Comparison of ENCODE assay signal across 9 mouse cellular contexts in genomic region chrX:53211756-53212483, GRCm38 (mm10). TPM values are rescaled to one million over a fixed set of nuclear protein-coding genes. Genes with fewer than 3 reads are reported as not detected.
A peak's percentile ranks its signal among the peaks of the same experiment; 100 is the strongest.
DNase-seq lines count a peak whose midpoint lies in the region; ATAC-seq lines count a peak whose summit lies in the region.
"Had no signal": no experiment of that assay in that cellular context is flagged by ENCODE, and none has a peak within 500 bp of the region (broad histone marks: within the 10 kb centered on the region; RNA-seq: fewer than 3 reads in every experiment).

No protein-coding gene starts in this region.

- H3K4me2 ChIP-seq in forebrain, embryonic 13.5 days: no peak overlapping the region
- H3K4me2 ChIP-seq in neural tube, embryonic 12.5 days (replicated peaks): no peak overlapping the region

- peaks cover 17% of the 10 kb centered on the region for H3K4me1 ChIP-seq in forebrain, embryonic 13.5 days
- H3K4me1 ChIP-seq in neural tube, embryonic 12.5 days: no peaks in the 10 kb centered on the region; the same call in 1 of the 2 replicates

- 20% methylated on average over 7 of the region's 7 CpGs for WGBS in forebrain, embryonic 13.5 days
- WGBS in neural tube, embryonic 12.5 days: 37% methylated on average over 7 of the region's 7 CpGs

- intact Hi-C loops in heart, postnatal 14 days (cut with DNase I): loop anchor here (5.0 kb wide), 2 partner anchors 100 to 155 kb away; no protein-coding TSS in a partner anchor

- H3K9ac ChIP-seq in forebrain, embryonic 13.5 days: no peak overlapping the region
- no peak overlapping the region for H3K9ac ChIP-seq in neural tube, embryonic 12.5 days

- H3K27ac ChIP-seq in forebrain, embryonic 13.5 days: peak overlapping the region; percentile 69
- H3K27ac ChIP-seq in neural tube, embryonic 12.5 days: no peak overlapping the region; the same call in 1 of the 2 replicates

- peak; percentile 82 for ATAC-seq in forebrain, embryonic 13.5 days
- ATAC-seq in neural tube, embryonic 12.5 days (ENCODE audit: low FRiP score, low read depth): peak; percentile 93

- no peaks in the 10 kb centered on the region for H3K36me3 ChIP-seq in forebrain, embryonic 13.5 days (ENCODE audit: poor library complexity, severe bottlenecking)
- H3K36me3 ChIP-seq in neural tube, embryonic 12.5 days: no peaks in the 10 kb centered on the region

- H3K9me3 ChIP-seq in forebrain, embryonic 13.5 days (replicated peaks): no peaks in the 10 kb centered on the region
- H3K9me3 ChIP-seq in neural tube, embryonic 12.5 days: no peaks in the 10 kb centered on the region

- H3K27me3 ChIP-seq in forebrain, embryonic 13.5 days: no peaks in the 10 kb centered on the region
- H3K27me3 ChIP-seq in neural tube, embryonic 12.5 days (replicated peaks): no peaks in the 10 kb centered on the region

- no peak overlapping the region for H3K4me3 ChIP-seq in forebrain, embryonic 13.5 days
- no peak overlapping the region for H3K4me3 ChIP-seq in neural tube, embryonic 12.5 days

- DNase-seq in right cerebral cortex, postnatal 10 days (ENCODE audit: low spot score in 2 of 2): peak; percentile 61 to 63
- DNase-seq in right cerebral cortex, adult 18-20 months: no peak
- peak; percentile 70 to 71 for DNase-seq in heart, postnatal 14 days
- DNase-seq in kidney, postnatal 25 days: peak; percentile 64 to 76
- DNase-seq in cerebellum, adult 9-11 months: no peak
- no peak for DNase-seq in thymus, postnatal 36 days

RNA-seq across cellular contexts. Expression of gene Plac1, which starts 28.0 kb away (rescaled TPM):
- polyA plus RNA-seq in forebrain, embryonic 13.5 days (2015; fragmentation: Nextera tagmentation; extraction: Ambion mirVana): 0.79 and 1.0 TPM in 2 replicates
- total RNA-seq in heart, postnatal 14 days (2021): not detected
- polyA plus RNA-seq in neural tube, embryonic 12.5 days (2016; fragmentation: Nextera tagmentation; extraction: Ambion mirVana): 1.8 TPM in 2 replicates
- total RNA-seq: left cerebral cortex, adult 8-10 months had no signal

RNA-seq across cellular contexts. Expression of gene Fam122b, which starts 57.7 kb away (rescaled TPM):
- 5.0 and 5.1 TPM in 2 replicates for polyA plus RNA-seq in forebrain, embryonic 13.5 days (2015; fragmentation: Nextera tagmentation; extraction: Ambion mirVana)
- total RNA-seq in heart, postnatal 14 days (2021): 1 to 10 TPM; 4.0 to 5.3 TPM
- 5.1 and 7.4 TPM in 2 replicates for polyA plus RNA-seq in neural tube, embryonic 12.5 days (2016; fragmentation: Nextera tagmentation; extraction: Ambion mirVana)

Comparison
In these comparisons a context has a peak if more than half of its experiments do, and no peak if none do; other contexts are left out.
1. DNase-seq: peak in right cerebral cortex, postnatal 10 days (2 of 2), heart, postnatal 14 days (2 of 2) and kidney, postnatal 25 days (2 of 2); none in right cerebral cortex, adult 18-20 months (single experiment), cerebellum, adult 9-11 months (single experiment) and thymus, postnatal 36 days (0 of 2).